Mouse (Mus musculus) limb, embryonic 14.5 days (tissue): ENCODE measurements around the gene Ehd4. TPM values are rescaled to one million over a fixed set of nuclear protein-coding genes. Genes with fewer than 3 reads are reported as not detected.

Source experiments
- ATAC-seq: fragments of 200-750 bp; cut with Nextera tagmentation; 2 replicates; pipeline ENCODE4 v1.8.0; 2017; ENCODE audit warnings: low read depth, moderate number of reproducible peaks, moderate TSS enrichment; ENCODE audit not compliant: low FRiP score
- DNase-seq: peaks from one replicate; pipeline ENCODE4 v3.0.0-alpha.2; 2015; ENCODE audit warnings: low spot score
- H3K27ac ChIP-seq: fragments of 300-500 bp; sonication (generic); replicated peaks from 2 replicates; pipeline ENCODE4 v1.5.1; 2014; ENCODE audit warnings: low read depth, mild to moderate bottlenecking, low read length, moderate library complexity, mixed read lengths
- H3K27me3 ChIP-seq: fragments of 300-500 bp; sonication (generic); 2 replicates; pipeline ENCODE4 v1.6.1; 2014; ENCODE audit warnings: low read length, mixed read lengths; ENCODE audit not compliant: control insufficient read depth, insufficient read depth
- H3K36me3 ChIP-seq: fragments of 300-500 bp; sonication (generic); 2 replicates; pipeline ENCODE4 v1.6.1; 2014; ENCODE audit warnings: mild to moderate bottlenecking, low read length, moderate library complexity, mixed read lengths; ENCODE audit not compliant: control insufficient read depth, insufficient read depth
- H3K4me1 ChIP-seq: fragments of 300-500 bp; sonication (generic); 2 replicates; pipeline ENCODE4 v1.6.1; 2014; ENCODE audit warnings: antibody characterized with exemption, low read length, mixed read lengths; ENCODE audit not compliant: control insufficient read depth, insufficient read depth
- H3K4me2 ChIP-seq: fragments of 300-500 bp; sonication (generic); replicated peaks from 2 replicates; pipeline ENCODE4 v1.6.1; 2014; ENCODE audit warnings: low read depth, mild to moderate bottlenecking, low read length, moderate library complexity; ENCODE audit not compliant: severe bottlenecking
- H3K4me3 ChIP-seq: fragments of 300-500 bp; sonication (generic); replicated peaks from 2 replicates; pipeline ENCODE4 v1.5.1; 2014; ENCODE audit warnings: low read length
- H3K9ac ChIP-seq: fragments of 300-500 bp; sonication (generic); 2 replicates; pipeline ENCODE4 v1.6.1; 2014; ENCODE audit warnings: mild to moderate bottlenecking, low read depth, low read length, moderate library complexity; ENCODE audit not compliant: severe bottlenecking
- H3K9me3 ChIP-seq: fragments of 300-500 bp; sonication (generic); 2 replicates; pipeline ENCODE4 v1.6.1; 2016; ENCODE audit warnings: low read length; ENCODE audit not compliant: control insufficient read depth
- POLR2A ChIP-seq: fragments of 200-500 bp; IDR thresholded peaks from 2 replicates; pipeline ENCODE4 v1.8.0; 2012; ENCODE audit warnings: inconsistent platforms, mild to moderate bottlenecking, moderate library complexity, borderline replicate concordance; ENCODE audit not compliant: insufficient read depth, insufficient read length; ENCODE audit errors: extremely low read depth
- WGBS: fragments of 180-500 bp; shearing (Covaris S2); extraction: QIAGEN DNeasy Blood & Tissue Kit; methylation state at CpG from one replicate; pipeline ENCODE4 v1.1.7; 2014; 5-methylcytosine and 5-hydroxymethylcytosine counted together
- polyA plus RNA-seq, 2 experiments: library from polyadenylated mRNA; depleted of rRNA in 1 of 2; stranded (reverse) in 1 of 2; unstranded in 1 of 2; fragments of >200 nt; fragmentation: Nextera tagmentation in 1 of 2; extraction: Ambion mirVana in 1 of 2; gene quantifications; 2 replicates each; pipeline versions ENCODE4 v1.2.1 to v1.2.3; 2012 to 2014

The Ehd4 gene
- polyA plus RNA-seq, 2 experiments, result 19.7 to 51.0 TPM

DNA sequence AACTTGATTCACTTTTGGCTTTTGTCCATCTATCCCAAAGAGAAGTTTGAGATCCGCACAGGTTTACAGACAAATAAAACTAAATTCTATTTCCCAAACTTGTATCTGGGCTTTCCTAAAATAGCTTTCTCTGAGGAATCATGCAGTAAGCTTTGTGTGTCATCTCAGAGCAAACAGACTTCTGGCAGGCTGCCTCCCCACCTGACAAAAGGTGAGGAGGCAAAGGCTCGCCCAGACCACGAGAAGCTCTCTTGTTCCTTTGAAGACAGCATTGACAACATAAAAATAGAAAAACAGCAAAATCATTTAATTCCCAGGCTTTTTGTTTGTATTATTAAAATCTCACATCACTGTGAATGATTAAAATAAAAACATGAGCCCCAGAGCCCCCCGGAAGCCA is 55.1 kb downstream of the Ehd4 start:
- no peak for DNase-seq
- WGBS, result 85% methylated on average over 4 of the region's 4 CpGs
- Histone ChIP-seq H3K4me2 (no peak overlapping the region), H3K27me3 (no peaks in the 10 kb centered on the region), H3K4me1 (peaks cover 5% of the 10 kb centered on the region; the same call in 1 of the 2 replicates), H3K9me3 (no peaks in the 10 kb centered on the region), H3K27ac (0 out of 2 replicates have a peak overlapping the region, but pooled peaks have one; percentile 13), H3K9ac (no peak overlapping the region), H3K4me3 (no peak overlapping the region), H3K36me3 (0 out of 2 replicates have a peak, but pooled peaks cover 3% of the 10 kb centered on the region)
- no peak for TF ChIP-seq POLR2A
- ATAC-seq, result no peak

DNA sequence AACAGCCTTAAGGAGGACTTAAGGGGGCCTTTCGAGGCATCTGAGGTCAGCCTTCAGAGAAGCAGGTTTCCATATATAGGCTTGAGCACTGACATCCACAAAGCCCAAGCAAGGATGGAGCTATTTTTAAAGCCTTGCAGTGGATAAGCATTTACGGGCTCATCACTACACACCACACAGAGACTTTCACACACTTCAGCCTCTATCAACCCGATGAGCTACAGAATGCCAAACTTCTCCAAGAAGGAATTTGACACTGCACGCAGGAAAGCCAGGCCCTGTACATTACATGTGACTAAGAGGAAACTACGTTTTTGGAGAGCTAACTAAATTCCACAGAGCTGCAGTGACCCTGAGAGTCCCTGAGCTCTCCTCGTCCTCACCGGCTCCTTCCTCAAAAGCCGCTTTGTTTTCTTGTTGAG is 55.6 kb downstream of the Ehd4 start:
- H3K27me3 ChIP-seq, result no peaks in the 10 kb centered on the region
- no peak for ATAC-seq
- H3K4me1 ChIP-seq, result peaks cover 5% of the 10 kb centered on the region; the same call in 1 of the 2 replicates
- no peak for TF ChIP-seq POLR2A
- H3K9me3 ChIP-seq, result no peaks in the 10 kb centered on the region
- no peak overlapping the region for H3K4me3 ChIP-seq
- H3K9ac ChIP-seq, result no peak overlapping the region
- H3K36me3 ChIP-seq, result 0 out of 2 replicates have a peak, but pooled peaks cover 3% of the 10 kb centered on the region
- DNase-seq, result no peak
- no peak overlapping the region for H3K4me2 ChIP-seq
- 0 out of 2 replicates have a peak overlapping the region, but pooled peaks have one; percentile 13 for H3K27ac ChIP-seq
- 53% methylated on average over 8 of the region's 8 CpGs for WGBS

DNA sequence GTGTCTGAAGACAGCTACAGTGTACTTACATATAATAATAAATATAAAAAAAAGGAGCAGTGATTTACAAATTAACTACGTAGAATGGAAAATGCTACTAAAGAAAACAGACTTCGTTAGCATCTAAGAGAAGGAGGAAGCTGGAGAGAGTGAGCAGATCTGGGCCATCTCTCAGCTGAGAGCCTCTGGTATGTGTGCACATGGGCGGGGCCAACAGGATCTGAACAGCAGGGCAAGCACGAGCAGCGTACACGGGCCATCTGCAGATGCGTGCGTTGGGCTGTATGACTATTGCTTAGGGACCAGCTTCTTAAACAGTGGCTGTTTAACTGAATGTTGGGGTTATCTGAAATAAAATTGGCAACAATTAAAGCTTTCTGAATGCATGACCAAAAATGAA is 56.5 kb downstream of the Ehd4 start:
- H3K9ac ChIP-seq, result no peak overlapping the region
- no peaks in the 10 kb centered on the region for H3K27me3 ChIP-seq
- peaks cover 3% of the 10 kb centered on the region; the same call in 1 of the 2 replicates for H3K4me1 ChIP-seq
- no peak for TF ChIP-seq POLR2A
- H3K4me3 ChIP-seq, result no peak overlapping the region
- DNase-seq, result no peak
- no peak overlapping the region for H3K4me2 ChIP-seq
- H3K27ac ChIP-seq, result no peak overlapping the region
- 0 out of 2 replicates have a peak, but pooled peaks cover 3% of the 10 kb centered on the region for H3K36me3 ChIP-seq
- no peak for ATAC-seq
- H3K9me3 ChIP-seq, result no peaks in the 10 kb centered on the region
- WGBS, result 72% methylated on average over 8 of the region's 8 CpGs

DNA sequence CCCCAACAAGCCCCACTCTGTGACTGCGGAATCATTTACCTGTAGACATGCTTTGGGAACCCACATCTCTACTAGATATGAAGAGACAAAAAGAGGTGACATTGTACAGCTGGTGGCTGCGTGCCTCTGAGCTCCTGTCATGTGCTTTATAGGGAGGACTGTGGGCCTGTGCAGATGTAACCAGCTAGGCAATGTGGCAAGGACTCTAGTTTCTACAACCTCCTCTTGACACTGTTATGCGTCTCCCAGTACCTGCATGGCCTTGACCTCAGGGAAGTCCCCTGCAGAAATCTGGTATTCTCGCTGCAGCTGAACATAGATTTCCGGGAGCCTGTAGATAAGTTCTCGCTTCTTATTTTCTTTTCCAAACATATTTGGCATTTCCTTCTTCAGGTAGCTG is 57.7 kb downstream of the Ehd4 start:
- WGBS, result 90% methylated on average over 6 of the region's 6 CpGs
- DNase-seq (no peak), ATAC-seq (no peak)
- Histone ChIP-seq H3K36me3 (0 out of 2 replicates have a peak, but pooled peaks cover 3% of the 10 kb centered on the region), H3K4me1 (peaks cover 3% of the 10 kb centered on the region; the same call in 1 of the 2 replicates), H3K27me3 (no peaks in the 10 kb centered on the region), H3K9me3 (no peaks in the 10 kb centered on the region), H3K27ac (no peak overlapping the region), H3K9ac (no peak overlapping the region), H3K4me3 (no peak overlapping the region), H3K4me2 (no peak overlapping the region)
- TF ChIP-seq POLR2A, result no peak

DNA sequence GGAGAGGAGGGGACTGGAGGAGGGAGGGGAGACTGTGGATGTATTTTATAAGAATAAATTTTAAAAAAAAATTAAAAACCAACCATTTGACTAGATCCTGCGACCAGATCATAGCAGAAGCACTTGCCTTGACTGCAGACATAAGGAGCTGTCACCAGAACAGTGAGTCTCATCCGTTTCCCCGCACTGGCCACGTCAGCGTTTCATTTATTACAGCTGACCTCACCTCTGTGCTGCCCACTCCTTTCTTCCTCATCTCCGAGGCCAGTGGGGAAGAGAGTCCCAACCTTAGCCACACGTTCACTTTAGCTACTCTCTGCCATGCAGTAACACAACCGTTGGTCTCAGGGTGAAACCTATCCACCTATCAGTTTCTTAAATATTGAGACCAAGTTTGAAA is 58.2 kb downstream of the Ehd4 start:
- Histone ChIP-seq H3K4me1 (peaks cover 3% of the 10 kb centered on the region; the same call in 1 of the 2 replicates), H3K9ac (no peak overlapping the region), H3K4me2 (no peak overlapping the region), H3K36me3 (0 out of 2 replicates have a peak, but pooled peaks cover 3% of the 10 kb centered on the region), H3K27ac (no peak overlapping the region), H3K9me3 (no peaks in the 10 kb centered on the region), H3K27me3 (no peaks in the 10 kb centered on the region), H3K4me3 (no peak overlapping the region)
- TF ChIP-seq POLR2A, result no peak
- 80% methylated on average over 8 of the region's 8 CpGs for WGBS
- no peak for ATAC-seq
- no peak for DNase-seq
